Mouse (Mus musculus): ENCODE results near the gene Rpl23a.

Gene Rpl23a

GRCm38 (mm10) chr11:78183884-78184514, 615 bp upstream of the Rpl23a start:
- no peak for DNase-seq

- no peak for DNase-seq
Observed at GRCm38 (mm10) chr11:78182450-78182849, 934 bp downstream of the Rpl23a start.

- DNase-seq = no peak
Observed at GRCm38 (mm10) chr11:78181830-78182357, 1.5 kb downstream of the Rpl23a start.

GRCm38 (mm10) chr11:78180081-78180761, 3.2 kb downstream of the Rpl23a start:
- DNase-seq = no peak

GRCm38 (mm10) chr11:78179438-78179999, 3.9 kb downstream of the Rpl23a start:
- no peak for DNase-seq

- DNase-seq = peak; percentile 73
Observed at GRCm38 (mm10) chr11:78178859-78179437, 4.4 kb downstream of the Rpl23a start.

- DNase-seq = peak; percentile 88
Observed at GRCm38 (mm10) chr11:78177903-78178858, 5.2 kb downstream of the Rpl23a start.

GRCm38 (mm10) chr11:78177437-78177836, 5.9 kb downstream of the Rpl23a start:
- no peak for DNase-seq

- no peak for DNase-seq
Observed at GRCm38 (mm10) chr11:78176905-78177331, 6.5 kb downstream of the Rpl23a start.

GRCm38 (mm10) chr11:78176402-78176862, 7.0 kb downstream of the Rpl23a start, which contains the start of the genes Nek8 and Tlcd1:
TSS of gene Nek8 (minus strand) at chr11:78176675.
TSS of gene Tlcd1 (plus strand) at chr11:78176711.
- DNase-seq = peak; percentile 73

- no peak for DNase-seq
Observed at GRCm38 (mm10) chr11:78175771-78176401, 7.5 kb downstream of the Rpl23a start.

GRCm38 (mm10) chr11:78174506-78174905, 8.9 kb downstream of the Rpl23a start:
- no peak for DNase-seq

- DNase-seq = no peak
Observed at GRCm38 (mm10) chr11:78172748-78173383, 10.5 kb downstream of the Rpl23a start.

- DNase-seq = no peak
Observed at GRCm38 (mm10) chr11:78172034-78172747, 11.2 kb downstream of the Rpl23a start.

- no peak for DNase-seq
Observed at GRCm38 (mm10) chr11:78171328-78171727, 12.1 kb downstream of the Rpl23a start.

GRCm38 (mm10) chr11:78170306-78170705, 13.1 kb downstream of the Rpl23a start:
- no peak for DNase-seq

- no peak for DNase-seq
Observed at GRCm38 (mm10) chr11:78168541-78169468, 14.6 kb downstream of the Rpl23a start.

- no peak for DNase-seq
Observed at GRCm38 (mm10) chr11:78167257-78167959, 16.0 kb downstream of the Rpl23a start.

- DNase-seq = no peak
Observed at GRCm38 (mm10) chr11:78166640-78167039, 16.7 kb downstream of the Rpl23a start.

Data from right cerebral cortex, postnatal 4 days (tissue).